ENCODE assay signal across 8 mouse cellular contexts in the genomic region with DNA sequence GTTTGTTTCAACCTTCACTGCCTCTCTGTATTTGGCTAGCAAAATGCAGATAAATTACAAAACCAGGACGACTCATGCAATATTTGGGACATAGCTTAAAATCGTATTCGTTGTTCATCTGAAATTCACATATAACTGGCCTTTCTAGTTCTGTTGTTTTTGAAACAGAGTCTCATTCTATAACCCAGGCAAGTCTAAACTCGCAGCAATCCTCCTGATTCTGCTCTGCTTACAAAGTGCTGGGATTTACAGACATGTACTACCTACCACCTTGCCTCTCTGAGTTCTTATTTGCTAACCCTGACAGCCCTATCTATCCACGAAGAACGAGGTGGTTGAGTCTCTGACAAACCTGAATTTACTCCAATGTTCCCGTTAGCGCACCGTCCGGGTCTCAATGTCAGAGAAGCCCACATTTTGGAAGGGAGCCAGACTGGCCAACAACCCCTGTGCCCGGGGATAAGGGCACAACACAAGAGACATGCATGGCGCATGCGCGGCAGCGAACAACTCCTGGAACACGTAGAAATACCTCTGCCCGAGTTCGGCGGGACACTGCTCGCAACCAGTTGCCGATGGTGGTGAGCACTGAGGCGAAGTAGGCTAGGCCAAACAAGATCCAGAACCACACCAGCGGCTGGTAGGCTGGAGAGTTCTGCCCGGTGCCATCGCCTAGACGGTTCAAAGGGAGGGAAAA. TPM values are rescaled to one million over a fixed set of nuclear protein-coding genes. Genes with fewer than 3 reads are reported as not detected.
DNase-seq lines count a peak whose midpoint lies in the region; ATAC-seq lines count a peak whose summit lies in the region.

No protein-coding gene starts in this region.

- no peaks in the 10 kb centered on the region for H3K9me3 ChIP-seq in hindbrain, embryonic 14.5 days (ENCODE audit: control insufficient read depth, low read length)
- H3K9me3 ChIP-seq in liver, embryonic 13.5 days (replicated peaks) = no peaks in the 10 kb centered on the region
- H3K9me3 ChIP-seq in stomach, embryonic 14.5 days (ENCODE audit: control insufficient read depth, low read depth, low read length) = no peaks in the 10 kb centered on the region

- peak; percentile 64 for DNase-seq in adrenal gland, postnatal 10 days
- no peak for DNase-seq in adrenal gland, postnatal 25 days
- peak; percentile 52 for DNase-seq in embryo, embryonic 10.5 days (ENCODE audit: low spot score)
- DNase-seq in hindbrain, embryonic 14.5 days (ENCODE audit: low spot score) = no peak
- no peak for DNase-seq in liver, embryonic 13.5 days
- DNase-seq in left cerebral cortex, postnatal 25 days (ENCODE audit: low spot score in 2 of 2) = no peak

- no peaks in the 10 kb centered on the region for H3K36me3 ChIP-seq in hindbrain, embryonic 14.5 days (replicated peaks; ENCODE audit: control insufficient read depth, insufficient read depth)
- H3K36me3 ChIP-seq in liver, embryonic 13.5 days = no peaks in the 10 kb centered on the region
- H3K36me3 ChIP-seq in stomach, embryonic 14.5 days (ENCODE audit: control insufficient read depth, insufficient read depth, low read length) = no peaks in the 10 kb centered on the region

- H3K4me1 ChIP-seq in hindbrain, embryonic 14.5 days (replicated peaks; ENCODE audit: control insufficient read depth, insufficient read depth, low read length) = peaks cover 10% of the 10 kb centered on the region
- peaks cover 40% of the 10 kb centered on the region for H3K4me1 ChIP-seq in liver, embryonic 13.5 days (replicated peaks)
- H3K4me1 ChIP-seq in stomach, embryonic 14.5 days (ENCODE audit: control insufficient read depth, insufficient read depth, low read length) = peaks cover 4% of the 10 kb centered on the region

- H3K9ac ChIP-seq in hindbrain, embryonic 14.5 days = no peak overlapping the region
- H3K9ac ChIP-seq in liver, embryonic 13.5 days = peak overlapping the region; percentile 4; the same call in 1 of the 2 replicates
- no peak overlapping the region for H3K9ac ChIP-seq in stomach, embryonic 14.5 days (replicated peaks; ENCODE audit: low read depth, low read length)

- intact Hi-C loops in left cerebral cortex, postnatal 25 days (cut with DNase I) = no loop called here

- H3K27me3 ChIP-seq in hindbrain, embryonic 14.5 days (ENCODE audit: control insufficient read depth, insufficient read depth, low read length) = peaks cover 90% of the 10 kb centered on the region
- H3K27me3 ChIP-seq in liver, embryonic 13.5 days = peaks cover 81% of the 10 kb centered on the region
- H3K27me3 ChIP-seq in stomach, embryonic 14.5 days (ENCODE audit: control insufficient read depth, insufficient read depth, low read length) = peaks cover 32% of the 10 kb centered on the region

- no peak overlapping the region for H3K27ac ChIP-seq in hindbrain, embryonic 14.5 days
- H3K27ac ChIP-seq in liver, embryonic 13.5 days = no peak overlapping the region
- H3K27ac ChIP-seq in stomach, embryonic 14.5 days (ENCODE audit: low read length) = peak overlapping the region; percentile 44; the same call in 1 of the 2 replicates

- H3K4me3 ChIP-seq in hindbrain, embryonic 14.5 days (replicated peaks; ENCODE audit: low read length) = peak overlapping the region; percentile 12; the same call in 1 of the 2 replicates
- H3K4me3 ChIP-seq in liver, embryonic 13.5 days (replicated peaks) = peak overlapping the region; percentile 27
- H3K4me3 ChIP-seq in stomach, embryonic 14.5 days (ENCODE audit: low read depth, low read length) = peak overlapping the region; percentile 12

- peak overlapping the region; percentile 25; the same call in 1 of the 2 replicates for H3K4me2 ChIP-seq in hindbrain, embryonic 14.5 days (replicated peaks)
- peak overlapping the region; percentile 38 for H3K4me2 ChIP-seq in liver, embryonic 13.5 days
- peak overlapping the region; percentile 30 for H3K4me2 ChIP-seq in stomach, embryonic 14.5 days (replicated peaks; ENCODE audit: low read depth, low read length)

- 10% methylated on average over 26 of the region's 26 CpGs for WGBS in hindbrain, embryonic 14.5 days
- WGBS in liver, embryonic 13.5 days (ENCODE audit: insufficient replicate concordance) = 20% methylated on average over 26 of the region's 26 CpGs
- WGBS in stomach, embryonic 14.5 days = 20% methylated on average over 26 of the region's 26 CpGs

- no peak for ATAC-seq in hindbrain, embryonic 14.5 days (ENCODE audit: low FRiP score)
- ATAC-seq in liver, embryonic 13.5 days (ENCODE audit: low read depth) = no peak
- ATAC-seq in stomach, embryonic 14.5 days (ENCODE audit: insufficient number of reproducible peaks, insufficient read depth, low FRiP score, low read depth) = no peak
- no peak for ATAC-seq in megakaryocyte progenitor cell, adult 5-6 weeks (replicated peaks; ENCODE audit: poor library complexity)

RNA-seq across cellular contexts. Expression of a gene that starts 1.5 kb away (rescaled TPM):
- total RNA-seq in adrenal gland, postnatal 10 days (2021) = 1 to 10 TPM; 1.2 to 1.7 TPM
- total RNA-seq in adrenal gland, postnatal 25 days (2021) = not detected in 2 replicates
- 1.7 and 2.3 TPM in 2 replicates for polyA plus RNA-seq in hindbrain, embryonic 14.5 days (2014; fragmentation: Nextera tagmentation; extraction: Ambion mirVana)
- polyA plus RNA-seq in liver, embryonic 13.5 days (2015; fragmentation: Nextera tagmentation; extraction: Ambion mirVana) = 0.51 and 0.73 TPM in 2 replicates
- polyA plus RNA-seq in stomach, embryonic 14.5 days (2014; fragmentation: Nextera tagmentation; extraction: Ambion mirVana) = 1.5 and 1.8 TPM in 2 replicates
- total RNA-seq in left cerebral cortex, postnatal 25 days (2021) = 10 to 100 TPM; 27.9 to 31.2 TPM
- total RNA-seq in megakaryocyte progenitor cell, adult 5-6 weeks (2015) = 1.3 and 2.1 TPM in 2 replicates
- 0.67 and 0.98 TPM in 2 replicates for total RNA-seq in megakaryocyte progenitor cell, adult 5-6 weeks (2017)

RNA-seq across cellular contexts. Expression of a gene that starts 5.1 kb away (rescaled TPM):
- 10 to 100 TPM; 71.0 to 97.4 TPM for total RNA-seq in adrenal gland, postnatal 10 days (2021)
- 44.2 and 44.6 TPM in 2 replicates for total RNA-seq in adrenal gland, postnatal 25 days (2021)
- polyA plus RNA-seq in hindbrain, embryonic 14.5 days (2014; fragmentation: Nextera tagmentation; extraction: Ambion mirVana) = 6.2 and 7.3 TPM in 2 replicates
- 4.4 and 4.8 TPM in 2 replicates for polyA plus RNA-seq in liver, embryonic 13.5 days (2015; fragmentation: Nextera tagmentation; extraction: Ambion mirVana)
- polyA plus RNA-seq in stomach, embryonic 14.5 days (2014; fragmentation: Nextera tagmentation; extraction: Ambion mirVana) = 6.5 and 6.8 TPM in 2 replicates
- total RNA-seq in left cerebral cortex, postnatal 25 days (2021) = 10 to 100 TPM; 60.6 to 65.2 TPM
- total RNA-seq in megakaryocyte progenitor cell, adult 5-6 weeks (2015) = 8.5 and 10.2 TPM in 2 replicates
- 23.9 and 27.5 TPM in 2 replicates for total RNA-seq in megakaryocyte progenitor cell, adult 5-6 weeks (2017)

RNA-seq across cellular contexts. Expression of a gene that starts 7.6 kb away (rescaled TPM):
- total RNA-seq in adrenal gland, postnatal 10 days (2021) = under 1 TPM; 0.30 to 0.73 TPM
- 0.12 TPM in 1 of 2 replicates, not detected in the other for total RNA-seq in adrenal gland, postnatal 25 days (2021)
- 8.5 and 10.9 TPM in 2 replicates for polyA plus RNA-seq in hindbrain, embryonic 14.5 days (2014; fragmentation: Nextera tagmentation; extraction: Ambion mirVana)
- polyA plus RNA-seq in liver, embryonic 13.5 days (2015; fragmentation: Nextera tagmentation; extraction: Ambion mirVana) = 0.06 TPM in 1 of 2 replicates, not detected in the other
- 0.35 and 0.95 TPM in 2 replicates for polyA plus RNA-seq in stomach, embryonic 14.5 days (2014; fragmentation: Nextera tagmentation; extraction: Ambion mirVana)
- total RNA-seq in left cerebral cortex, postnatal 25 days (2021) = 10 to 100 TPM; 33.2 to 40.7 TPM
- total RNA-seq in megakaryocyte progenitor cell, adult 5-6 weeks (2015) = not detected in 2 replicates
- not detected in 2 replicates for total RNA-seq in megakaryocyte progenitor cell, adult 5-6 weeks (2017)

RNA-seq across cellular contexts. Expression of a gene that starts 15.0 kb away (rescaled TPM):
- 10 to 100 TPM; 42.0 to 51.8 TPM for total RNA-seq in adrenal gland, postnatal 10 days (2021)
- total RNA-seq in adrenal gland, postnatal 25 days (2021) = 44.1 and 53.7 TPM in 2 replicates
- 81.8 and 84.5 TPM in 2 replicates for polyA plus RNA-seq in hindbrain, embryonic 14.5 days (2014; fragmentation: Nextera tagmentation; extraction: Ambion mirVana)
- 32.2 and 34.6 TPM in 2 replicates for polyA plus RNA-seq in liver, embryonic 13.5 days (2015; fragmentation: Nextera tagmentation; extraction: Ambion mirVana)
- 69.1 and 70.8 TPM in 2 replicates for polyA plus RNA-seq in stomach, embryonic 14.5 days (2014; fragmentation: Nextera tagmentation; extraction: Ambion mirVana)
- 10 to 100 TPM; 37.7 to 38.3 TPM for total RNA-seq in left cerebral cortex, postnatal 25 days (2021)
- total RNA-seq in megakaryocyte progenitor cell, adult 5-6 weeks (2015) = 13.4 and 14.1 TPM in 2 replicates
- 43.1 and 56.3 TPM in 2 replicates for total RNA-seq in megakaryocyte progenitor cell, adult 5-6 weeks (2017)

RNA-seq across cellular contexts. Expression of a gene that starts 15.6 kb away (rescaled TPM):
- 10 to 100 TPM; 33.8 to 42.3 TPM for total RNA-seq in adrenal gland, postnatal 10 days (2021)
- total RNA-seq in adrenal gland, postnatal 25 days (2021) = 48.7 and 54.8 TPM in 2 replicates
- 60.2 and 68.8 TPM in 2 replicates for polyA plus RNA-seq in hindbrain, embryonic 14.5 days (2014; fragmentation: Nextera tagmentation; extraction: Ambion mirVana)
- polyA plus RNA-seq in liver, embryonic 13.5 days (2015; fragmentation: Nextera tagmentation; extraction: Ambion mirVana) = 6.4 and 7.3 TPM in 2 replicates
- polyA plus RNA-seq in stomach, embryonic 14.5 days (2014; fragmentation: Nextera tagmentation; extraction: Ambion mirVana) = 21.8 and 24.8 TPM in 2 replicates
- total RNA-seq in left cerebral cortex, postnatal 25 days (2021) = 100 to 1,000 TPM in 1 of 2 experiments, 10 to 100 TPM in 1; 99.9 to 100 TPM
- 9.4 and 13.1 TPM in 2 replicates for total RNA-seq in megakaryocyte progenitor cell, adult 5-6 weeks (2015)
- 14.0 and 20.3 TPM in 2 replicates for total RNA-seq in megakaryocyte progenitor cell, adult 5-6 weeks (2017)

Comparison
In these comparisons a context has a peak if more than half of its experiments do, and no peak if none do; other contexts are left out.
1. DNase-seq: peak in adrenal gland, postnatal 10 days (single experiment) and embryo, embryonic 10.5 days (single experiment); none in adrenal gland, postnatal 25 days (single experiment), hindbrain, embryonic 14.5 days (single experiment), liver, embryonic 13.5 days (single experiment) and left cerebral cortex, postnatal 25 days (0 of 2).
2. RNA of a gene that starts 1.5 kb away (total RNA-seq): 27.9 to 31.2 TPM in left cerebral cortex, postnatal 25 days; 1.2 to 1.7 TPM in adrenal gland, postnatal 10 days, 0.67 to 2.1 TPM in megakaryocyte progenitor cell, adult 5-6 weeks and not detected in adrenal gland, postnatal 25 days; every median in the first group is over 4 times any median in the second.
3. RNA of a gene that starts 7.6 kb away (total RNA-seq): 33.2 to 40.7 TPM in left cerebral cortex, postnatal 25 days; 0.30 to 0.73 TPM in adrenal gland, postnatal 10 days, 0.12 TPM in adrenal gland, postnatal 25 days and not detected in megakaryocyte progenitor cell, adult 5-6 weeks; every median in the first group is over 10 times any median in the second.
4. Peak in every context shown above with its lines, with median percentiles within 50 percentile points of each other: H3K4me2 ChIP-seq and H3K4me3 ChIP-seq.